Mouse (Mus musculus) myocyte (in vitro differentiated cells): ENCODE measurements around the gene Myo1f.
A peak's percentile ranks its signal among the peaks of the same experiment; 100 is the strongest.

Experiments used
- E2F4 ChIP-seq: IDR thresholded peaks from one replicate; pipeline ENCODE4 v1.6.1; 2011; ENCODE audit warnings: mild to moderate bottlenecking, control low read depth, moderate library complexity; ENCODE audit not compliant: insufficient read depth
- MAX ChIP-seq: IDR thresholded peaks from one replicate; pipeline ENCODE4 v1.6.1; 2011; ENCODE audit warnings: low read depth, mild to moderate bottlenecking, control low read depth
- MYOD1 ChIP-seq, 3 experiments: IDR thresholded peaks; one replicate each; pipeline ENCODE4 v1.6.1; 2011; ENCODE audit warnings: control low read depth in 2 of 3, low read depth in 2 of 3, mild to moderate bottlenecking in 2 of 3, moderate library complexity in 1 of 3; ENCODE audit not compliant: insufficient read length in 2 of 3, control insufficient read depth in 1 of 3
- POLR2A ChIP-seq: IDR thresholded peaks from one replicate; pipeline ENCODE4 v1.6.1; 2011; ENCODE audit warnings: low read depth, mild to moderate bottlenecking, control low read depth, moderate library complexity; ENCODE audit not compliant: insufficient read length
- POLR2AphosphoS2 ChIP-seq: IDR thresholded peaks from one replicate; pipeline ENCODE4 v1.6.1; 2011; ENCODE audit warnings: low read depth, control low read depth; ENCODE audit not compliant: insufficient read length
- REST ChIP-seq: IDR thresholded peaks from one replicate; pipeline ENCODE4 v1.6.1; 2011; ENCODE audit warnings: mild to moderate bottlenecking, control low read depth, moderate library complexity; ENCODE audit not compliant: insufficient read depth, insufficient read length
- SRF ChIP-seq: IDR thresholded peaks from one replicate; pipeline ENCODE4 v1.6.1; 2011; ENCODE audit warnings: low read depth; ENCODE audit not compliant: control insufficient read depth, insufficient read length
- TCF3 ChIP-seq: IDR thresholded peaks from one replicate; pipeline ENCODE4 v1.6.1; 2011; ENCODE audit warnings: low read depth, control low read depth; ENCODE audit not compliant: insufficient read length
- USF1 ChIP-seq: IDR thresholded peaks from one replicate; pipeline ENCODE4 v1.6.1; 2011; ENCODE audit warnings: low read depth, mild to moderate bottlenecking, control low read depth, moderate library complexity

DNA sequence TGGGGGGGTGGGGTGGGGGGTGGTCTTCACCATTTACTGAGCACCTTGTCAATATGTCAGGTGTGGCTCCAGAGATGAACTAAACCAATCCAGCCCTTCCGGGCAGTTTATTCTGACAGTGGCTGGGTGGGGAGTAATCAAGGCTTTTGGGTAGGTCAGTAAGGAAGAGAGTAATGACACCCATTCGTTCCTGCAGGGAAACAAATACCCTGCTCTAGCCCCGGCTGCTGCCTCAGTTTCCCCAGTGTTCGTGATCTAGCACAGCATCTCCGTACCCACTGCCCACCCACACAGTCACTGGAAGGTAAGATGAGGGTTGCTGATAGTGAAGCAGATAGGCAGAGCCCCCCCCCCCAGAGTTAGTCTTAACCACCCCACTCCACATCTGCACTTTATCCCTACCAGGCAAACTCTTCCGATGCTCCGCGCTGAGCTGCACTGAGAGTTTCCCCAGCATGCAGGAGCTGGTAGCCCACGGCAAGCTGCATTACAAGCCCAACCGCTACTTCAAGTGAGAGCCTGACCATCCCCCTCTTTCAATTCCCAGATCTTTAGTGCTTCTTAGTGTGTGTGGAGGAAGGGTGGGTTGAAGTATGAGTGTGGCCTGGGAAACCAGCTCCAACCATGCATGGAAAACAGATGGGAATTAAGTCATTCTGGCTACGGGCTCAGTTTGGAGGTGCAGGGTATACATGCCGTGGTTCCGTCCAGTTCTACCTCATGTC is 74.8 kb downstream of the Myo1f start:
- TF ChIP-seq SRF (no peak), POLR2A (no peak), MYOD1 (IDR thresholded peaks at IDR 0.05; ENCODE audit: control insufficient read depth in 1 of 3, insufficient read length in 2 of 3, low read depth in 2 of 3) (no peak), REST (no peak), MAX (no peak), USF1 (no peak), E2F4 (no peak), POLR2AphosphoS2 (peak; percentile 5), TCF3 (no peak)
